ENCODE assay signal across 18 mouse cellular contexts in genomic region chr7:118965198-118965597, GRCm38 (mm10). TPM values are rescaled to one million over a fixed set of nuclear protein-coding genes. Genes with fewer than 3 reads are reported as not detected.
A peak's percentile ranks its signal among the peaks of the same experiment; 100 is the strongest.
DNase-seq lines count a peak whose midpoint lies in the region; ATAC-seq and TF ChIP-seq lines count a peak whose summit lies in the region.
"Had no signal": no experiment of that assay in that cellular context is flagged by ENCODE, and none has a peak within 500 bp of the region (broad histone marks: within the 10 kb centered on the region; RNA-seq: fewer than 3 reads in every experiment).

No protein-coding gene starts in this region.

- H3K4me3 ChIP-seq in layer of hippocampus, adult 2 months = no peak overlapping the region
- H3K4me3 ChIP-seq: forebrain, embryonic 10.5 days; gastrocnemius, adult 2 months; heart, embryonic 10.5 days; lung, embryonic 15.5 days; midbrain, embryonic 12.5 days; neural tube, embryonic 15.5 days had no signal

- no peak for TF ChIP-seq CTCF in layer of hippocampus, adult 2 months (conservative IDR thresholded peaks at IDR 0.05)

- ATAC-seq in megakaryocyte-erythroid progenitor cell, adult 5-6 weeks (replicated peaks; ENCODE audit: low FRiP score, low TSS enrichment, poor library complexity, severe bottlenecking) = no peak
- ATAC-seq: forebrain, postnatal 0 days had no signal

- H3K27ac ChIP-seq in layer of hippocampus, adult 2 months = peak overlapping the region; percentile 70
- H3K27ac ChIP-seq: forebrain, embryonic 10.5 days; gastrocnemius, adult 2 months; heart, embryonic 10.5 days; liver, embryonic 14.5 days; lung, embryonic 15.5 days; midbrain, embryonic 12.5 days; neural tube, embryonic 15.5 days had no signal

- peak; percentile 53 for DNase-seq in cerebellum, adult 9-10 months
- no peak for DNase-seq in cerebellum, postnatal 4 days (ENCODE audit: low spot score in 2 of 2)
- no peak for DNase-seq in layer of hippocampus, adult 2 months (ENCODE audit: low spot score in 2 of 2)
- no peak for DNase-seq in layer of hippocampus, adult 8-10 months (ENCODE audit: low spot score in 2 of 2)
- peak; percentile 41 for DNase-seq in adrenal gland, postnatal 14 days
- peak; percentile 79 for DNase-seq in brain, adult 2 months (ENCODE audit: low read depth, low spot score)
- DNase-seq: forebrain, postnatal 0 days; kidney, adult 11 months; lung, postnatal 4 days; right cerebral cortex, postnatal 25 days had no signal

RNA-seq across cellular contexts. Expression of gene Gprc5b, which starts 29.8 kb away (rescaled TPM):
- total RNA-seq in layer of hippocampus, adult 2 months (2021) = 100 to 1,000 TPM; 124 to 134 TPM
- total RNA-seq in layer of hippocampus, adult 8-10 months (2022) = 100 to 1,000 TPM; 150 to 157 (median 154) TPM
- total RNA-seq in adrenal gland, postnatal 14 days (2021) = 80.7 and 91.7 TPM in 2 replicates
- total RNA-seq in megakaryocyte-erythroid progenitor cell, adult 5-6 weeks (2014; fragmentation: Nextera tagmentation) = 0.99 and 1.2 TPM in 2 replicates
- 0.23 and 4.2 TPM in 2 replicates for total RNA-seq in megakaryocyte-erythroid progenitor cell, adult 5-6 weeks (2017)

Comparison
In these comparisons a context has a peak if more than half of its experiments do, and no peak if none do; other contexts are left out.
1. DNase-seq: peak in cerebellum, adult 9-10 months (single experiment), adrenal gland, postnatal 14 days (single experiment) and brain, adult 2 months (single experiment); none in cerebellum, postnatal 4 days (0 of 2), layer of hippocampus, adult 2 months (0 of 2) and layer of hippocampus, adult 8-10 months (0 of 2).
2. RNA of gene Gprc5b, which starts 29.8 kb away (total RNA-seq): 150 to 157 TPM in layer of hippocampus, adult 8-10 months, 124 to 134 TPM in layer of hippocampus, adult 2 months and 80.7 to 91.7 TPM in adrenal gland, postnatal 14 days; 0.23 to 4.2 TPM in megakaryocyte-erythroid progenitor cell, adult 5-6 weeks; every median in the first group is over 10 times any median in the second.